Mouse (Mus musculus): ENCODE measurements around the gene Tph2. TPM values are rescaled to one million over a fixed set of nuclear protein-coding genes. Genes with fewer than 3 reads are reported as not detected.

The Tph2 gene
- polyA plus RNA-seq, 1 experiment from 2014 or later: not detected

DNA sequence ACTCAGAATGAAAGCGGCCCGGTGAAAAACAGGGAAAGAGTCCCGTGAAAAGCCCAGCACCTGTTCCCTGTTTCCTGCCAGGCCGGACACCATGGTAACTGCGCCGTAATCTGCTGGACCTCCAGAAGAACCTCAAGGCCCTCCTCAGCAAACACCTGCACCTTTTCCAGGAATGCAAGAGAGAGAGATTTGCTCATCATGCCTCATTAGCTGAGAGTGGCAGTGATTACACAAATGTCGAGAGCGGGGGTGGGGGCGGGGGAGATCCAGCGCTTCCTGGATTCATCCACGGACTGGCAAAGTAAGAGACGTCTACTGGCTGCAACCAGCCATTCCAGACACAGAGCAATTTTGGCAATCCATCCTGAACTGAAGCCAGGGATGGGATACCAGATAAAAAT is 9.2 kb downstream of the Tph2 start:
- 52% methylated on average over 12 of the region's 12 CpGs for WGBS (ENCODE audit: insufficient replicate concordance)
- Histone ChIP-seq H3K4me3 (no peak overlapping the region), H3K9me3 (replicated peaks) (no peaks in the 10 kb centered on the region), H3K36me3 (no peaks in the 10 kb centered on the region), H3K27me3 (replicated peaks) (no peaks in the 10 kb centered on the region), H3K27ac (no peak overlapping the region), H3K4me1 (no peaks in the 10 kb centered on the region), H3K4me2 (no peak overlapping the region), H3K9ac (no peak overlapping the region)
- ATAC-seq: no peak

DNA sequence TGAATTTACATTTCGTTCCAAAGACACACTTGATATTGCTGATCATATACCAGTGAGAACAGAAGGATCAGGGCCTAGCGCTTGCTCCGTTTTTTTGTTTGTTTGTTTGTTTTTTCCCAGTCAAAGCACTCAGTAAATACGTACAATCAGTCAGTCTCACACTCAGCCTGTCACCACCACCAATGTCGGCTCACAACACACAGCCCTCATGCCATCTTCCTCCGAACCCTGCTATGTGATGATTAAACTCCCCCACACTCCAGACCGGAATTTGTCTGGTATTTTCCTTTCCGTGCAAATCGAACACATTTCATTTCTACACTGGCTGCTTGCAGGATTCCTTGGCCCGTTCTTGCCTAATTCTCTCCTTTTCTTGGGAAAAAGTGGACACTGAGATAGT is 11.5 kb downstream of the Tph2 start:
- H3K27ac ChIP-seq: no peak overlapping the region
- H3K9me3 ChIP-seq (replicated peaks): no peaks in the 10 kb centered on the region
- H3K9ac ChIP-seq: no peak overlapping the region
- WGBS (ENCODE audit: insufficient replicate concordance): 68% methylated on average over 10 of the region's 10 CpGs
- H3K4me3 ChIP-seq: no peak overlapping the region
- H3K27me3 ChIP-seq (replicated peaks): no peaks in the 10 kb centered on the region
- no peak overlapping the region for H3K4me2 ChIP-seq
- ATAC-seq: no peak
- no peaks in the 10 kb centered on the region for H3K4me1 ChIP-seq
- no peaks in the 10 kb centered on the region for H3K36me3 ChIP-seq

DNA sequence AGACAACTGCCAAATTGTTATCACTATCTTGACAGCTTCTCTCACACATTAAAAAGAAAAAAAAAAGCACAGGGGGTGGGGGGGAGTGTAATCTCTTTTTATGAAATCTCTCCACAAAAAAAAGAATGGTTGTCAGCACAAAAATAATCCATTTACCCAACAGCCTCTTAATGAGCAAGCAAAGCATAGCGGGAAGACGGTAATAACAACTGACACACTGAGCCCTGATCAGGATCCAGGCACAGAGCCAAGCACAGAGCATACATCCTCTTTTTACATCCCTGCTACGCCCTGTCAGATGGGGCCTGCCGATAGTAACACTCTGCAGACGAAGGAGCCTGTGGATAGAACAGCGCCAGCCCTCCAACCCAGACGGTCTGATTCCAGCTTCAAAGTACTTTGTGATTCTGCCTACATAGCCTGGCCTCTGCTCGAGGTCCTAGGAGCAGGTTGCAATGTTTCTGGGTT is 13.4 kb downstream of the Tph2 start:
- Histone ChIP-seq H3K4me3 (no peak overlapping the region), H3K36me3 (no peaks in the 10 kb centered on the region), H3K27ac (no peak overlapping the region), H3K4me2 (no peak overlapping the region), H3K27me3 (replicated peaks) (no peaks in the 10 kb centered on the region), H3K9me3 (replicated peaks) (no peaks in the 10 kb centered on the region), H3K4me1 (no peaks in the 10 kb centered on the region), H3K9ac (no peak overlapping the region)
- WGBS (ENCODE audit: insufficient replicate concordance): 52% methylated on average over 8 of the region's 8 CpGs
- ATAC-seq: no peak

DNA sequence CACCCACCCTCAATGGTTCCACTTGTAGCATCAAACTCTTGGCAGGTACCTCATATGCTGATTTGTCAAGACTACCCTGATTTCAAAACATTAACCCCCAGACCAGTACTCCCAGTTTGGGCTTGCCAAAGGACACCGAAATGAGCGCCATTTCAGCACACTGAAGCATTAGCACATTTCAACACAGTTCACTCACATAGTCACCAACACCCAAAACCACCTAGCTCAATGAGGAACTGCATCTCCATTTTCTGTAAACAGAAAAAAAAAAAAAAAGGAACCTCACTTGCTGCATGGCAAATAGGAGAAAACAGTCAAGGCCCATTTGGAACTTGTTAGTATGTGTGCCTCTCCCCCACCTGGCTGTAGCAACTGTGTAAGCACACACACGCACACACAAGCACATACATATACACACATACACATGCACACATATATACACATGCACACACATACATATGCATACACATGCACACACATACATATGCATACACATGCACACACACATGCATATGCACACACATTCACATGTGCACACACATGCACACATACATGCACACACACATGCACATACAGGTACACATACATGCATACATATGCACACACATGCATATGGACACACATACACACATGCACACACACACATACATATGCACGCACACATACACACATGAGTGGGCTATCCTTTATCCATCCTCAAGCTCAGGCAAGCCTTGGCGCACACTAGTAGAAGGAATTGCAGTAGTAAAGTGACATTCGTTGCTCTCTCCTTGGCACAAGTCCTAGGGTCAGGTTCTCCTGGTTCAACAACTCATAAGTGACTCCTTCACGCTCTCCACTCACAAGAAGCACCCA is 14.1 kb downstream of the Tph2 start:
- Histone ChIP-seq H3K9me3 (replicated peaks) (no peaks in the 10 kb centered on the region), H3K4me3 (no peak overlapping the region), H3K27ac (no peak overlapping the region), H3K27me3 (replicated peaks) (no peaks in the 10 kb centered on the region), H3K4me2 (no peak overlapping the region), H3K4me1 (no peaks in the 10 kb centered on the region), H3K9ac (no peak overlapping the region), H3K36me3 (no peaks in the 10 kb centered on the region)
- 68% methylated on average over 7 of the region's 7 CpGs for WGBS (ENCODE audit: insufficient replicate concordance)
- ATAC-seq: no peak

DNA sequence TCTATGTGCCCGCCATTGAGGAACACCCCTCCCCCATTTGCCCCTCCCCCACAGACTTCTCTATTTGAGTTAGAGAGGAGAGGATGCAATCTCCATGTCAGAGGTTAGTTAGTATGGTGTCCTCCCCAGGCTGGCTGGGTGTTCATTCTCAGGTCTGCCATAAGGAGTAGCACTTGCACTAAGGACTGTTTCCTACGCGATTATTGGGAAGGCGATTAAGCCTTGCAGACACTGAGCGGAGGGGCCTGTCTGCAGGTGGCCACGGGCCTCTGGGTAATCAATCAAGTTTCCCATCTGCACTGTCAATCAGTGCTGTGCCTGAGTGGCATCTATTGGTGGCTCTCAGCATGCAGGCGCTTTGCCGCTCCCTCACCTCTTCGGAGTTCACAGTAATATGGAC is 15.4 kb downstream of the Tph2 start:
- H3K36me3 ChIP-seq: no peaks in the 10 kb centered on the region
- no peak overlapping the region for H3K9ac ChIP-seq
- H3K27me3 ChIP-seq (replicated peaks): peaks cover 2% of the 10 kb centered on the region; the same call in 1 of the 2 replicates
- no peaks in the 10 kb centered on the region for H3K4me1 ChIP-seq
- no peak overlapping the region for H3K4me2 ChIP-seq
- WGBS (ENCODE audit: insufficient replicate concordance): 58% methylated on average over 9 of the region's 9 CpGs
- no peak for ATAC-seq
- no peaks in the 10 kb centered on the region for H3K9me3 ChIP-seq (replicated peaks)
- no peak overlapping the region for H3K4me3 ChIP-seq
- no peak overlapping the region for H3K27ac ChIP-seq

DNA sequence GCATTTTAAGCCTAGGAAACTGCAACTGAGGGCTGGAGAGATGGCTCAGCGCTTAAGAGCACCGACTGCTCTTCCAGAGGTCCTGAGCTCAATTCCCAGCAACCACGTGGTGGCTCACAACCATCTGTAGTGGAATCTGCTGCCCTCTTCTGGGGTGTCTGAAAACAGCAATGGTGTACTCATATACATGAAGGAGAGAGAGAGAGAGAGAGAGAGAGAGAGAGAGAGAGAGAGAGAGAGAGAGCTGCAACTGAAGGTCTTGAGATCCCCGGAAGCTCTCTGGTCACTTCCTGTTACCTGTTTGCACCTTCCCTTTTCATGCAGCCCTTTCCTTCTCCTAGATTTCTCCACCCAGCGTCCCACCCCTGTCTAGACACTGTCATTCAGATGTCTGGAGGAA is 24.5 kb downstream of the Tph2 start:
- 55% methylated on average over 5 of the region's 5 CpGs for WGBS (ENCODE audit: insufficient replicate concordance)
- no peaks in the 10 kb centered on the region for H3K4me1 ChIP-seq
- H3K36me3 ChIP-seq: no peaks in the 10 kb centered on the region
- no peak for ATAC-seq
- H3K9ac ChIP-seq: no peak overlapping the region
- no peaks in the 10 kb centered on the region for H3K9me3 ChIP-seq (replicated peaks)
- no peak overlapping the region for H3K4me3 ChIP-seq
- H3K27ac ChIP-seq: no peak overlapping the region
- H3K27me3 ChIP-seq (replicated peaks): peaks cover 13% of the 10 kb centered on the region
- H3K4me2 ChIP-seq: no peak overlapping the region

DNA sequence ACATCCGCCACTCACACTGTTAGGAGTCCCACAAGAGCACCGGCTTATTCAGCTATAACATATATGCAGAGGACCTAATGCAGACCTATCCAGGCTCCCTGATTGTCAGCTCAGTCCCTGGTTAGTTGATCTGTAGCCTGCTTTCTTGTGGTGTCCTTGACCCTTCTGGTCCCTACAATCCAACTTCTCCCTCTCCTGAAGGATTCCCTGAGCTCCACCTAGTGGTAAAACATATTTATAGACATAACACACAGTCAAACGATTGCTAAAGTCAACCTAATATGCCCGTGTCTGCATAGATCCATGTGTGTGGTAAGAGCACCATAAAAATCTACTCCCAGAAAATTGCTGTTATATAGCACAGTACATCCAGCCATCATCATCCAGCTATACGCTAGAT is 37.5 kb downstream of the Tph2 start:
- no peak for ATAC-seq
- Histone ChIP-seq H3K27me3 (replicated peaks) (no peaks in the 10 kb centered on the region), H3K4me1 (no peaks in the 10 kb centered on the region), H3K4me2 (no peak overlapping the region), H3K9me3 (replicated peaks) (no peaks in the 10 kb centered on the region), H3K27ac (no peak overlapping the region), H3K9ac (no peak overlapping the region), H3K36me3 (no peaks in the 10 kb centered on the region), H3K4me3 (no peak overlapping the region)
- 65% methylated on average over 5 of the region's 5 CpGs for WGBS (ENCODE audit: insufficient replicate concordance)

DNA sequence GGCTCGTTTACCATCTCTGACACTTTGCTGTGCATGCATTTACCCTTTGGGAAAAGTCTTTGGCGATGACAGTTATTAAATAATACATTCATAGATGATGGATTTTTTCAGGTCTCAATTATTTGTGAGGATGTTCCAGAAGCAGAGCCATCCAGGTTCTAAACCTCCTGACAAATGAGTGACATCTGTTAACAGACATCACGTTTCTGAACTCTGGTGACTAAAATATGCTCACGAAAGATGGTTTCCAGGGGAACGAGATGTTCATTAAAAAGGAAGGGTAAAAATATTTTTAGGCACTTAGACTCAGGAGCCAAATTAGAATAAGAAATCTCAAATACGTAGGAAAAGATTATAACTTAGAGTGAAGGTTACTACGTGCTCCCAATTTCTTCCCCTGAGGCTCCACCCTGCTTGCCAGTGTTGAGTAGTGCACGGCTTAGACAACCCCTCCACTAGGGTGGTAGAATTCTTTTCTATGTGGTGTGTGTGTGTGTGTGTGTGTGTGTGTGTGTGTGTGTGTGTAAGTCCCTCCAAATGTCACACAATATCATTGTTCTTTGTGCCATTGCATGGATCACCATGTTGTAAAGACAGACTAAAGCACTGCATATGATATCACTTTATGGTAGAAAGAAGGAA is 38.4 kb downstream of the Tph2 start:
- no peak overlapping the region for H3K27ac ChIP-seq
- H3K9ac ChIP-seq: no peak overlapping the region
- no peaks in the 10 kb centered on the region for H3K4me1 ChIP-seq
- no peaks in the 10 kb centered on the region for H3K27me3 ChIP-seq (replicated peaks)
- H3K36me3 ChIP-seq: no peaks in the 10 kb centered on the region
- 71% methylated on average over 8 of the region's 8 CpGs for WGBS (ENCODE audit: insufficient replicate concordance)
- H3K4me2 ChIP-seq: no peak overlapping the region
- no peak overlapping the region for H3K4me3 ChIP-seq
- H3K9me3 ChIP-seq (replicated peaks): no peaks in the 10 kb centered on the region
- ATAC-seq: no peak

DNA sequence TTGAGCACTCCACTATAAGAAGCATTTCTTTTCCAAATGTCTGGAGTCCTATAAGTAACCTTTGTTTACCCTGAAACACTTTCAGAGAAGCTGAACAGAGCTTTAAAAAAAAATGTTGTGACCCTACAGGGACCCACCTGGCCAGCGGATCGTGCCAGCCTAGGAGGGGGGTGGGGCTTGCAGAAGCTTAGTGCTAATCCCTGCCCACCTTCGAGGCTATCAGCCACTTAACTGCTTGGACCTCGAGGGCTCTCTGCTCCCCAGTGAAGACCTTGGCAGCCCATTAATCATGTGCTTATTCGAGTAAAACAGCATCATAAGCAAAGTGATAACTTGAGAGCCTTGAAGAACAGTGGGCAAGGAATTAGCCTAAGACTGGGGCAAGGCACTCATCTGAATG is 40.3 kb downstream of the Tph2 start:
- WGBS (ENCODE audit: insufficient replicate concordance): 19% methylated on average over 5 of the region's 5 CpGs
- Histone ChIP-seq H3K27me3 (replicated peaks) (no peaks in the 10 kb centered on the region), H3K4me2 (no peak overlapping the region), H3K9me3 (replicated peaks) (no peaks in the 10 kb centered on the region), H3K36me3 (no peaks in the 10 kb centered on the region), H3K4me3 (no peak overlapping the region), H3K9ac (no peak overlapping the region), H3K4me1 (no peaks in the 10 kb centered on the region), H3K27ac (no peak overlapping the region)
- ATAC-seq: no peak

DNA sequence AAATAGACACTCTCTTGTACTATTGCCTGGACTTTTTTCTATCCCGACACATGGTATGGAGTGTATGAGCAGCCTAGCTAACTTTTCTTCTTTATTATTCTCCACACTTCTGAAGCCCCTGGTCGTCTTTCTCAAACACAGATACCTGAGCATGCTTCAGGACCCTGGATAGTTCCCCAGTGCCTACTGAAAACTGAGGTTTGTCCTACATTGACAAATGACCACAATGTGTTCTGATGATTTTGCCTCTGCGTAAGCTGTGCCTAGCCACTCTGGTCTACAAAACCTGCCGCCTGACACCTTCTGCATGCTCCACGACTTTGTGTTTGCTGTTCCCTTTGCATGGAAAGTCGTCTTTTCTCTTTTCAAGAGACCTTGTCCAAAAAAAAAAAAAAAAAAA is 41.2 kb downstream of the Tph2 start:
- Histone ChIP-seq H3K36me3 (no peaks in the 10 kb centered on the region), H3K9ac (no peak overlapping the region), H3K27me3 (replicated peaks) (no peaks in the 10 kb centered on the region), H3K4me3 (no peak overlapping the region), H3K27ac (no peak overlapping the region), H3K4me2 (no peak overlapping the region), H3K4me1 (no peaks in the 10 kb centered on the region), H3K9me3 (replicated peaks) (no peaks in the 10 kb centered on the region)
- 43% methylated on average over 6 of the region's 6 CpGs for WGBS (ENCODE audit: insufficient replicate concordance)
- no peak for ATAC-seq

DNA sequence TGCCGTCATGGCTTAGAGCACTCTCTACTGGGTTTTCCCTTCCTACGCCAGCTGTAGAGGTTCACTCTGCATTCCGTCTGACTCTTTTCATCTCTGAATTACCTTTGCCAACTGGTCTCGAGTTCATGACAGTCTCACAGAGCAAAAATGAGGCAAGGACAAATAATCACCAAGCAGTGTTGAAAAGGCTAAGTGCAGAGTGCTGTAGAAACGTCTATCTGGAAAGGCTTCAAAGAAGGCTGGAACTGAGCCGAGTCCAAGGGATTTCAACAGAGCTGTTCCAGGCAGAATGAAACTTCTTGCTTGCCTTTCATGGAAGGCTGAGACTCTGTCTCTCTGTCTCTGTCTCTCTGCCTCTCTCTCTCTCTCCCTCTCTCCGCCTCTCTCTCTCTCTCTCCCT is 47.8 kb downstream of the Tph2 start:
- Histone ChIP-seq H3K27ac (no peak overlapping the region), H3K36me3 (no peaks in the 10 kb centered on the region), H3K4me1 (no peaks in the 10 kb centered on the region), H3K4me2 (no peak overlapping the region), H3K4me3 (no peak overlapping the region), H3K9me3 (replicated peaks) (no peaks in the 10 kb centered on the region), H3K9ac (no peak overlapping the region), H3K27me3 (replicated peaks) (no peaks in the 10 kb centered on the region)
- no peak for ATAC-seq
- WGBS (ENCODE audit: insufficient replicate concordance): 63% methylated on average over 7 of the region's 7 CpGs

DNA sequence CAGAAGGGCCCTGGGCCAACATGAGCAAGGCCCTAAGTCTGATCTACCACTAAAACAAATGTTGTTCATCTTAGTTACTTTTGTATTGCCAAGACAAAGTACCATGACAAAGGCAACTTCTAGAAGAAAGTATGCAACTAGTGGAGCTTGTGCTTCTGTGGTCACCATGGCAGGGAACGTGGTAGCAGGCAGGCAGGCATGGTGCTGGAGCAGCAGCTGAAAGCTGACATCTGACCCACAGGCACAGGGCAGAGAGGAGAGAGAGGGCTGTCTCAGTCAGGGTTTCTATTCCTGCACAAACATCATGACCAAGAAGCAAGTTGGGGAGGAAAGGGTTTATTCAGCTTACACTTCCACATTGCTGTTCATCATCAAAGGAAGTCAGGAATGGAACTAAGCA is 56.9 kb downstream of the Tph2 start:
- WGBS (ENCODE audit: insufficient replicate concordance): 47% methylated on average over 1 of the region's 1 CpGs
- H3K27ac ChIP-seq: no peak overlapping the region
- H3K9ac ChIP-seq: no peak overlapping the region
- no peaks in the 10 kb centered on the region for H3K4me1 ChIP-seq
- no peak overlapping the region for H3K4me3 ChIP-seq
- ATAC-seq: no peak
- no peak overlapping the region for H3K4me2 ChIP-seq
- no peaks in the 10 kb centered on the region for H3K27me3 ChIP-seq (replicated peaks)
- 0 out of 2 replicates have a peak, but pooled peaks cover 5% of the 10 kb centered on the region for H3K9me3 ChIP-seq (replicated peaks)
- H3K36me3 ChIP-seq: no peaks in the 10 kb centered on the region
